ENCODE assay signal across 24 mouse cellular contexts in the genomic region with DNA sequence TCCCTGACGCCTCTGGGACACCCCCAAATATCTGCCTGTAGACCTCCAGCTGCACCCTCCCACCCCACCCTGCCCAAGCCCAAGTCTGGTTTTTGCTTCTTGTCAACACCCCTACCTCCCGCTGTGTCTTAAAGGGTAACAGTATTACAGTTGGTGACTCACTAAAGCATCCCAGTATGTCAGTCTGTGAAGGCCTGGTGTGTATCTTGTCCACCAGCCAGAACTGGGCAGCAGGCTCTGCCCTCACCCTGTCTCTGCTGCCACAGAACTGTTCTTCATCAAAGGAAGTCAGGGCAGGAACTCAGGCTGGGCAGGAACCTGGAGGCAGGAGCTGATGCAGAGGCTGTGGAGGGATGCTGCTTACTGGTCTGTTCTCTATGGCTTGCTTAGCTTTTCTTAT.
"Had no signal": no experiment of that assay in that cellular context is flagged by ENCODE, and none has a peak within 500 bp of the region (broad histone marks: within the 10 kb centered on the region; RNA-seq: fewer than 3 reads in every experiment).

No protein-coding gene starts in this region.

- H3K4me3 ChIP-seq: limb, embryonic 10.5 days; limb, embryonic 13.5 days; liver, embryonic 12.5 days; liver, embryonic 15.5 days; lung, embryonic 15.5 days; megakaryocyte, embryonic 14.5 days; midbrain, embryonic 10.5 days; midbrain, embryonic 13.5 days; neural tube, embryonic 12.5 days; neural tube, embryonic 15.5 days had no signal

- H3K36me3 ChIP-seq: limb, embryonic 10.5 days; limb, embryonic 13.5 days; liver, embryonic 12.5 days; liver, embryonic 15.5 days; lung, embryonic 15.5 days; midbrain, embryonic 10.5 days; midbrain, embryonic 13.5 days; neural tube, embryonic 12.5 days; neural tube, embryonic 15.5 days had no signal

- H3K27me3 ChIP-seq: limb, embryonic 13.5 days; liver, embryonic 12.5 days; liver, embryonic 15.5 days; lung, embryonic 15.5 days; midbrain, embryonic 13.5 days; neural tube, embryonic 12.5 days; neural tube, embryonic 15.5 days had no signal

- H3K9me3 ChIP-seq: limb, embryonic 10.5 days; limb, embryonic 13.5 days; liver, embryonic 12.5 days; liver, embryonic 15.5 days; lung, embryonic 15.5 days; midbrain, embryonic 10.5 days; midbrain, embryonic 13.5 days; neural tube, embryonic 12.5 days; neural tube, embryonic 15.5 days had no signal

- H3K9ac ChIP-seq: limb, embryonic 13.5 days; liver, embryonic 12.5 days; liver, embryonic 15.5 days; lung, embryonic 15.5 days; midbrain, embryonic 13.5 days; neural tube, embryonic 12.5 days; neural tube, embryonic 15.5 days had no signal

- DNase-seq: kidney, adult 2 months; kidney, postnatal 14 days; kidney, postnatal 4 days; liver; lung, adult 18-20 months; lung, postnatal 10 days; lung, postnatal 36 days; right cerebral cortex, adult 18-20 months; right cerebral cortex, postnatal 14 days; right cerebral cortex, postnatal 4 days; thymus, adult 2 months; thymus, postnatal 14 days; thymus, postnatal 4 days had no signal

- H3K4me1 ChIP-seq: liver, embryonic 12.5 days; liver, embryonic 15.5 days; neural tube, embryonic 15.5 days had no signal

- H3K4me2 ChIP-seq: limb, embryonic 13.5 days; liver, embryonic 12.5 days; liver, embryonic 15.5 days; lung, embryonic 15.5 days; midbrain, embryonic 13.5 days; neural tube, embryonic 12.5 days; neural tube, embryonic 15.5 days had no signal

- ATAC-seq: liver, embryonic 12.5 days; midbrain, embryonic 13.5 days; midbrain, embryonic 16.5 days had no signal

- H3K27ac ChIP-seq: limb, embryonic 10.5 days; limb, embryonic 13.5 days; liver, embryonic 12.5 days; liver, embryonic 15.5 days; lung, embryonic 15.5 days; midbrain, embryonic 10.5 days; midbrain, embryonic 13.5 days; neural tube, embryonic 12.5 days; neural tube, embryonic 15.5 days had no signal
